Comparison of ENCODE assay signal across 11 mouse cellular contexts in genomic region chr19:14180244-14180643, GRCm38 (mm10).
DNase-seq lines count a peak whose midpoint lies in the region; ATAC-seq and TF ChIP-seq lines count a peak whose summit lies in the region.
"Had no signal": no experiment of that assay in that cellular context is flagged by ENCODE, and none has a peak within 500 bp of the region (broad histone marks: within the 10 kb centered on the region; RNA-seq: fewer than 3 reads in every experiment).

No protein-coding gene starts in this region.

- DNase-seq in intestine, embryonic 14.5 days (ENCODE audit: low spot score), result peak; percentile 70
- peak; percentile 28 for DNase-seq in brain, embryonic 14.5 days (ENCODE audit: low read depth)
- DNase-seq in forelimb bud, embryonic 11.5 days (ENCODE audit: low read depth, low spot score), result peak; percentile 35
- no peak for DNase-seq in adrenal gland, adult 2 months
- no peak for DNase-seq in adrenal gland, postnatal 4 days (ENCODE audit: low spot score in 2 of 2)
- DNase-seq: cerebellum, adult 11 months had no signal

- no peak overlapping the region for H3K4me3 ChIP-seq in intestine, embryonic 14.5 days (ENCODE audit: low read depth, low read length)
- H3K4me3 ChIP-seq in intestine, postnatal 0 days (ENCODE audit: low read depth, low read length), result no peak overlapping the region
- no peak overlapping the region for H3K4me3 ChIP-seq in lung, embryonic 16.5 days (ENCODE audit: low read length)
- H3K4me3 ChIP-seq: forebrain, embryonic 12.5 days; megakaryocyte, embryonic 14.5 days had no signal

- WGBS in intestine, embryonic 14.5 days, result 15% methylated on average over 4 of the region's 4 CpGs
- 45% methylated on average over 4 of the region's 4 CpGs for WGBS in intestine, postnatal 0 days
- WGBS in lung, embryonic 16.5 days, result 32% methylated on average over 4 of the region's 4 CpGs

- no peak overlapping the region for H3K27ac ChIP-seq in intestine, embryonic 14.5 days (ENCODE audit: low read depth)
- H3K27ac ChIP-seq in intestine, postnatal 0 days (ENCODE audit: low read depth, low read length), result no peak overlapping the region
- no peak overlapping the region for H3K27ac ChIP-seq in lung, embryonic 16.5 days (ENCODE audit: low read length)
- H3K27ac ChIP-seq: forebrain, embryonic 12.5 days had no signal

- no peaks in the 10 kb centered on the region for H3K9me3 ChIP-seq in intestine, embryonic 14.5 days (ENCODE audit: control insufficient read depth, low read length)
- H3K9me3 ChIP-seq in intestine, postnatal 0 days (ENCODE audit: control insufficient read depth), result no peaks in the 10 kb centered on the region
- H3K9me3 ChIP-seq in lung, embryonic 16.5 days (ENCODE audit: control insufficient read depth, low read length), result no peaks in the 10 kb centered on the region
- H3K9me3 ChIP-seq: forebrain, embryonic 12.5 days had no signal

- H3K4me2 ChIP-seq in intestine, embryonic 14.5 days (ENCODE audit: low read length), result no peak overlapping the region
- H3K4me2 ChIP-seq in intestine, postnatal 0 days (replicated peaks; ENCODE audit: low read depth), result no peak overlapping the region
- no peak overlapping the region for H3K4me2 ChIP-seq in lung, embryonic 16.5 days (ENCODE audit: low read depth, low read length)
- H3K4me2 ChIP-seq: forebrain, embryonic 12.5 days had no signal

- H3K4me1 ChIP-seq in intestine, embryonic 14.5 days (replicated peaks; ENCODE audit: control insufficient read depth, insufficient read depth, low read length), result no peaks in the 10 kb centered on the region; the same call in 1 of the 2 replicates
- no peaks in the 10 kb centered on the region for H3K4me1 ChIP-seq in intestine, postnatal 0 days (replicated peaks; ENCODE audit: control insufficient read depth, insufficient read depth, low read length)
- H3K4me1 ChIP-seq in lung, embryonic 16.5 days (replicated peaks; ENCODE audit: control insufficient read depth, insufficient read depth, low read length), result no peaks in the 10 kb centered on the region

- no peak for TF ChIP-seq POLR2A in brain, embryonic 14.5 days (IDR thresholded peaks at IDR 0.05; ENCODE audit: borderline replicate concordance, extremely low read depth, insufficient read depth, insufficient read length, poor library complexity, severe bottlenecking)

- no peak for TF ChIP-seq CTCF in intestine, postnatal 0 days (IDR thresholded peaks at IDR 0.05; ENCODE audit: low read depth)
- no peak for TF ChIP-seq CTCF in brain, embryonic 14.5 days (IDR thresholded peaks at IDR 0.05; ENCODE audit: borderline replicate concordance, extremely low read depth, insufficient read depth, insufficient read length)

- no peaks in the 10 kb centered on the region for H3K36me3 ChIP-seq in intestine, embryonic 14.5 days (ENCODE audit: control insufficient read depth, insufficient read depth, low read length)
- H3K36me3 ChIP-seq in intestine, postnatal 0 days (ENCODE audit: control insufficient read depth, insufficient read depth), result no peaks in the 10 kb centered on the region
- H3K36me3 ChIP-seq in lung, embryonic 16.5 days (ENCODE audit: control insufficient read depth, insufficient read depth, low read length), result no peaks in the 10 kb centered on the region
- H3K36me3 ChIP-seq: forebrain, embryonic 12.5 days had no signal

- H3K9ac ChIP-seq in intestine, embryonic 14.5 days (ENCODE audit: low read length), result no peak overlapping the region
- no peak overlapping the region for H3K9ac ChIP-seq in intestine, postnatal 0 days (ENCODE audit: low read depth, low read length)
- no peak overlapping the region for H3K9ac ChIP-seq in lung, embryonic 16.5 days (ENCODE audit: low read length)
- H3K9ac ChIP-seq: forebrain, embryonic 12.5 days had no signal

- H3K27me3 ChIP-seq in intestine, embryonic 14.5 days (replicated peaks; ENCODE audit: control insufficient read depth, insufficient read depth, low read length), result 0 out of 2 replicates have a peak, but pooled peaks cover 3% of the 10 kb centered on the region
- no peaks in the 10 kb centered on the region for H3K27me3 ChIP-seq in intestine, postnatal 0 days (replicated peaks; ENCODE audit: control insufficient read depth, insufficient read depth, low read length)
- no peaks in the 10 kb centered on the region for H3K27me3 ChIP-seq in lung, embryonic 16.5 days (ENCODE audit: control insufficient read depth, insufficient read depth, low read depth, low read length)

- ATAC-seq in intestine, embryonic 14.5 days (replicated peaks; ENCODE audit: low FRiP score, low TSS enrichment, low read depth), result 0 out of 2 replicates have a peak, but pooled peaks have one; percentile 62
- ATAC-seq in intestine, postnatal 0 days, result no peak
- peak; percentile 96 for ATAC-seq in lung, embryonic 16.5 days (ENCODE audit: low read depth)
- ATAC-seq in inflammation-experienced regulatory T-cells, adult 6 months, result no peak

Comparison
In these comparisons a context has a peak if more than half of its experiments do, and no peak if none do; other contexts are left out.
1. ATAC-seq: peak in intestine, embryonic 14.5 days (single experiment) and lung, embryonic 16.5 days (single experiment); none in intestine, postnatal 0 days (single experiment) and inflammation-experienced regulatory T-cells, adult 6 months (single experiment).
2. DNase-seq: peak in intestine, embryonic 14.5 days (single experiment), brain, embryonic 14.5 days (single experiment) and forelimb bud, embryonic 11.5 days (single experiment); none in adrenal gland, adult 2 months (single experiment) and adrenal gland, postnatal 4 days (0 of 2).